Mouse (Mus musculus) liver, adult 2 months (tissue): ENCODE measurements around the gene Spred1.

Experiments used
- CTCF ChIP-seq: fragments of 200-500 bp; IDR thresholded peaks from 2 replicates; pipeline ENCODE4 v1.5.1; 2011; ENCODE audit warnings: low read depth, low read length, control low read depth
- POLR2A ChIP-seq: fragments of 200-500 bp; IDR thresholded peaks from 2 replicates; pipeline ENCODE4 v1.6.1; 2011; ENCODE audit warnings: low read length, control low read depth; ENCODE audit not compliant: insufficient read depth; ENCODE audit errors: extremely low read depth

DNA sequence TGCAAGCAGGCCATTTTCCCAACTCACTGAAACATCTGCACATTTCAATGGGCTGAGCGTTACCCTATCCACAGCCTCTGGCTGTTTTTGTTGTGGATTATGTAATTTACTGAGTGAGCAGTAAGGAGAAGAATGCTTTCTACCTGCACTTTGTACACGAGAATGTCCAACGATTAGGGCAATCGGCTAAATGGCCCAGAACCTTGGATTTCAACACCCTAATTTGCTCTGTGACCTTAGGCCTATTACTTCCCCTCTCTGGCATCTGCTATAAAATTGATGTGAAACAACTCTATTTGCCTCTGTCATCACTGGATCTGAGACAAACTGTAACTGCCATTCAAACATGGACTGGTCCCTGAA lies 33.7 kb upstream of the Spred1 start:
- TF ChIP-seq POLR2A = no peak
- no peak for TF ChIP-seq CTCF
